Mouse (Mus musculus) liver, embryonic 14.5 days (tissue): ENCODE data around the gene Calhm5. TPM values are rescaled to one million over a fixed set of nuclear protein-coding genes. Genes with fewer than 3 reads are reported as not detected.

Experiments used
- ATAC-seq: fragments of 200-750 bp; cut with Nextera tagmentation; 2 replicates; pipeline ENCODE4 v1.8.0; 2017; ENCODE audit warnings: moderate number of reproducible peaks, mild to moderate bottlenecking, moderate library complexity; ENCODE audit not compliant: insufficient read depth
- DNase-seq, 3 experiments: peaks; one replicate each; pipeline ENCODE4 v3.0.0-alpha.2; 2012 to 2013; ENCODE audit warnings: low read depth in 3 of 3, low spot score in 3 of 3
- H3K27ac ChIP-seq: fragments of 300-500 bp; sonication (generic); 2 replicates; pipeline ENCODE4 v1.5.1; 2014; ENCODE audit warnings: moderate library complexity, mild to moderate bottlenecking, control low read depth, inconsistent platforms
- H3K27me3 ChIP-seq: fragments of 300-500 bp; sonication (generic); 2 replicates; pipeline ENCODE4 v1.6.1; 2014; ENCODE audit warnings: mild to moderate bottlenecking, low read length, moderate library complexity; ENCODE audit not compliant: control insufficient read depth, insufficient read depth
- H3K36me3 ChIP-seq: fragments of 300-500 bp; sonication (generic); replicated peaks from 2 replicates; pipeline ENCODE4 v1.6.1; 2014; ENCODE audit warnings: low read depth; ENCODE audit not compliant: control insufficient read depth, insufficient read depth
- H3K4me1 ChIP-seq, 2 experiments: fragments of 200-500 bp in 1 of 2; fragments of 300-500 bp in 1 of 2; sonication (generic) in 1 of 2; replicated peaks; 2 replicates each; pipeline ENCODE4 v1.6.1; 2012 to 2014; ENCODE audit warnings: antibody characterized with exemption in 1 of 2, inconsistent platforms in 1 of 2, low read length in 1 of 2; ENCODE audit not compliant: control insufficient read depth in 2 of 2, insufficient read depth in 2 of 2
- H3K4me2 ChIP-seq: fragments of 300-500 bp; sonication (generic); 2 replicates; pipeline ENCODE4 v1.6.1; 2014; ENCODE audit warnings: low read depth, mild to moderate bottlenecking, control low read depth, moderate library complexity
- H3K4me3 ChIP-seq, 2 experiments: fragments of 200-500 bp in 1 of 2; fragments of 300-500 bp in 1 of 2; sonication (generic) in 1 of 2; 2 replicates each; pipeline ENCODE4 v1.5.1; 2012 to 2014; ENCODE audit warnings: low read depth in 2 of 2, low read length in 2 of 2, mild to moderate bottlenecking in 2 of 2, control low read depth in 1 of 2, inconsistent platforms in 1 of 2, moderate library complexity in 1 of 2; ENCODE audit not compliant: insufficient read depth in 1 of 2
- H3K9ac ChIP-seq: fragments of 300-500 bp; sonication (generic); replicated peaks from 2 replicates; pipeline ENCODE4 v1.6.1; 2014; ENCODE audit warnings: mild to moderate bottlenecking, control low read depth, moderate library complexity
- H3K9me3 ChIP-seq: fragments of 300-500 bp; sonication (generic); 2 replicates; pipeline ENCODE4 v1.6.1; 2016; ENCODE audit warnings: low read length, mixed read lengths; ENCODE audit not compliant: control insufficient read depth
- CTCF ChIP-seq: IDR thresholded peaks from 2 replicates; pipeline ENCODE4 v1.5.1; 2016; ENCODE audit warnings: antibody characterized with exemption, low read depth, control low read depth
- EP300 ChIP-seq: IDR thresholded peaks from 2 replicates; pipeline ENCODE4 v1.6.1; 2016; ENCODE audit warnings: antibody characterized with exemption, low read depth
- WGBS: fragments of 180-500 bp; shearing (Covaris S2); extraction: QIAGEN DNeasy Blood & Tissue Kit; methylation state at CpG from one replicate; pipeline ENCODE4 v1.1.7; 2014; ENCODE audit not compliant: insufficient replicate concordance; 5-methylcytosine and 5-hydroxymethylcytosine counted together
- polyA plus RNA-seq, 2 experiments: library from polyadenylated mRNA; depleted of rRNA in 1 of 2; stranded (reverse) in 1 of 2; unstranded in 1 of 2; fragments of >200 nt; fragmentation: Nextera tagmentation in 1 of 2; extraction: Ambion mirVana in 1 of 2; gene quantifications; 2 replicates each; pipeline versions ENCODE4 v1.2.1 to v1.2.3; 2012 to 2014

The Calhm5 gene
- polyA plus RNA-seq, 2 experiments: 0.01 to 0.02 TPM

DNA sequence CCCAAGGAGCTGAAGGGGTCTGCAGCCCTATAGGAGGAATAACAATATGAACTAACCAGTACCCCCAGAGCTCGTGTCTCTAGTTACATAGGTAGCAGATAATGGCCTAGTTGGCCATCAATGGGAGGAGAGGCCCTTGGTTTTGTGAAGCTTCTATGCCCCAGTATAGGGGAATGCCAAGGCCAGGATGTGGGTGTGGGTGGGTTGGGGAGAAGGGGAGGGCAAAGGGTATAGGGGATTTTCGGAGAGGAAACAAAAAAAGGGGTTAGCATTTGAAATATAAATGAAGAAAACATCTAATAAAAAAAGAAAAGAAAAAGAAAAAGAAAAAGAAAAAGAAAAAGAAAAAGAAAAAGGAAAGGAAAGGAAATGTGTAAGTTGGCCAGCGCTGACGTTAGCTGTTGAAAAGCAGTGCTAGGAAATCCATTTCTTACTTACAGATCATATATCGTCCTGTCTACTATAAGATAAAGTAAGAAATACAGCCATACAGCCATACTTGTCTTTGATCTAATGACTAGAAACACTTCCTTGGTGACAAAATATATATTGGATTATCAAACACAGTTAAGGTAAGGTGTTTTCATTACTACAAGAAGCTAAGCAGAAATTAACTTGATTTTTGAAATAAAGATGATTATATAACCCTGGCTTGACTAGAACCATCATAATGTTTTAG is 21.7 kb downstream of the Calhm5 start:
- H3K36me3 ChIP-seq: no peaks in the 10 kb centered on the region
- H3K27me3 ChIP-seq: no peaks in the 10 kb centered on the region
- WGBS: 56% methylated on average over 5 of the region's 5 CpGs
- no peak overlapping the region for H3K4me3 ChIP-seq
- DNase-seq (no peak), ATAC-seq (no peak)
- no peak for TF ChIP-seq CTCF
- TF ChIP-seq EP300: no peak
- H3K9me3 ChIP-seq: no peaks in the 10 kb centered on the region
- H3K4me1 ChIP-seq: no peaks in the 10 kb centered on the region
- H3K9ac ChIP-seq: no peak overlapping the region
- no peak overlapping the region for H3K27ac ChIP-seq
- H3K4me2 ChIP-seq: no peak overlapping the region

DNA sequence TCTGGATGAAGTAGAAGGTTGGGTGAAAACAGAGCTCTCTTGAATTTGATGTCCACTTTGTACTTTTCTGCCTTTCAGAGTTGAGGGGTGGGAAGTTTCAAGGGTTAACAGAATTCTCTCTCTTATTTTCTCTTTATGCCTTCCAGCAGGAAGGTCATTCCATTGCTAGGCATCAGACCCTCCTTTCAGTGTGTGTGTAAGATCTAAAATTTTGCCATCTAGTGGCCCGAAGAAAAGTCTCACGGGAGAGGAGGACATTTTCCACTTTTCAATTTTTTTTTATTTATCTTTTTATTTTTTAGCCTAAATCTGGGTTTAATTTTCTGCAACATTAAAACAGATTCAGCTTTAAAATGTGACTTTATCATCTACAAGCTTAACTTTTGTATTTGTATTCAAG is 24.7 kb downstream of the Calhm5 start:
- ATAC-seq (no peak), DNase-seq (no peak)
- TF ChIP-seq CTCF: no peak
- TF ChIP-seq EP300: no peak
- H3K4me2 ChIP-seq: no peak overlapping the region
- no peaks in the 10 kb centered on the region for H3K27me3 ChIP-seq
- no peaks in the 10 kb centered on the region for H3K4me1 ChIP-seq
- no peaks in the 10 kb centered on the region for H3K36me3 ChIP-seq
- WGBS: 51% methylated on average over 2 of the region's 2 CpGs
- no peaks in the 10 kb centered on the region for H3K9me3 ChIP-seq
- no peak overlapping the region for H3K4me3 ChIP-seq
- no peak overlapping the region for H3K9ac ChIP-seq
- no peak overlapping the region for H3K27ac ChIP-seq

DNA sequence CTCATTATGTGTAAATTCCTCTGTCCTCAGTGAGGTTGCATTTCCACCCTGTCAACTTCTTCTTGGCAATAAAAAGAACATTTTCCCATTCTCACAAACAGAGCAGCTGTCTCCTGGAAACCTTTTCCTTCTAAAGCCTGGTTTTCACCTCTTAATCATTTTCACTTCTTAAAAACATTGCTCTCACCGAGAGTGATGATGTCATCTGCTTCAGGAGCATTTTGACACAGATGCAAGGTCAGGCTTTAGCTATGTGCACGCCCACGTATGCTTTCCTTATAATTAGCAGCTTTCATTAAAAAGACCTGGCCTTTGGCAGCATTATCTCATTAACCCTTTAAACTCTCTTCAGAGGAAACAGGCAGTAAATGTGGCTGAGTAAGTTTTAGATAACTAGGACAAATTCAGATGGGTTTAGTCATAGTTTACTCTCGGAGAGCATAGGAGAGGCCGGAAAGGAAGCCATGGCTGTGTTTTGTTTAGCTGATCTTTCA is 25.3 kb downstream of the Calhm5 start:
- ATAC-seq (no peak), DNase-seq (no peak)
- no peaks in the 10 kb centered on the region for H3K27me3 ChIP-seq
- TF ChIP-seq CTCF (no peak), EP300 (no peak)
- H3K4me3 ChIP-seq: no peak overlapping the region
- H3K9me3 ChIP-seq: no peaks in the 10 kb centered on the region
- no peak overlapping the region for H3K4me2 ChIP-seq
- no peaks in the 10 kb centered on the region for H3K4me1 ChIP-seq
- WGBS: 54% methylated on average over 5 of the region's 5 CpGs
- H3K9ac ChIP-seq: no peak overlapping the region
- no peak overlapping the region for H3K27ac ChIP-seq
- H3K36me3 ChIP-seq: no peaks in the 10 kb centered on the region

DNA sequence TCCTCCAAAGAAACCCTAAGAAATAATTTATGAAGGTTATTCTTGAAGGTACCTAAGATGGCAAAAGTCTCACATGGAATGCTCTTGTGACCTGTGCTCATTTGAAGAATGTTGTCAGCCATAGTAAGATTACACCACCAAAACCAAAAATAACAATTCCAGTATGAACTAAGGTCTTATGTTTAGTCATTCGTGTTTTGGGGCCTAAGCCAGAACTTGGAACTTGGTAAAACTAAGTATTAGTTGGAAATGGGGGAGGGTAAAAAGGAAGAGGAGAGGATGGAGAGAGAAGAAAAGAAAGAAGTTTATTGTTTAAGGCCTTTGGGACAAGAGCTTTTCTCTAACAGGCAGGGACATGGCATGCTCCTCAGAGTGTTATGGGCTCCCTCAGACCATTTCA is 26.7 kb downstream of the Calhm5 start:
- Histone ChIP-seq H3K9me3 (no peaks in the 10 kb centered on the region), H3K4me3 (no peak overlapping the region), H3K4me2 (no peak overlapping the region), H3K4me1 (no peaks in the 10 kb centered on the region), H3K27ac (no peak overlapping the region), H3K36me3 (no peaks in the 10 kb centered on the region), H3K27me3 (no peaks in the 10 kb centered on the region), H3K9ac (no peak overlapping the region)
- DNase-seq (no peak), ATAC-seq (no peak)
- whole genome bisulfite sequencing: 42% methylated on average over 1 of the region's 1 CpGs
- TF ChIP-seq CTCF (no peak), EP300 (no peak)

DNA sequence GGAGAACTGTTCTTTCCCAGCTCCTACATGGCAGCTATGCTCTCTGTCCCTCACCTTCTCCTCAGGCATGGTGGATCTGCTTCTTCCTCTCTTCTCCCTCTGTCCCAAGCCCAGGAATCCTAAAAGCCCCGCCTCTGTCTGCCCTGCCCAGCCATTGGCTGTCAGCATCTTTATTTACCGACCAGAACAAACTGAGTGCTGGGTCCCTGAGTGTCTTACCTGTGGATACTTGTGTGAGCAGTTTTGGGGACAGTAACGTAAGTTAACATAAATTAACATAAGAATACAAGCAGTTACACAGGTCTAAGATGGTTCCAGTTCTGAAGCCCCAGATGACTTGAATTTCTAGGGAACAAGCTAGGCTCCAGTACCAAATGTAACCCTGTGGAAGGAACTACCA is 29.7 kb downstream of the Calhm5 start:
- no peaks in the 10 kb centered on the region for H3K9me3 ChIP-seq
- H3K27ac ChIP-seq: no peak overlapping the region
- 39% methylated on average over 3 of the region's 3 CpGs for WGBS
- TF ChIP-seq CTCF (no peak), EP300 (no peak)
- DNase-seq: no peak
- no peak overlapping the region for H3K9ac ChIP-seq
- H3K27me3 ChIP-seq: no peaks in the 10 kb centered on the region
- H3K4me2 ChIP-seq: no peak overlapping the region
- H3K36me3 ChIP-seq: no peaks in the 10 kb centered on the region
- no peak for ATAC-seq
- no peaks in the 10 kb centered on the region for H3K4me1 ChIP-seq
- no peak overlapping the region for H3K4me3 ChIP-seq
